Mouse (Mus musculus): ENCODE data around the gene Ncapg2. TPM values are rescaled to one million over a fixed set of nuclear protein-coding genes. Genes with fewer than 3 reads are reported as not detected.

Gene Ncapg2
- polyA plus RNA-seq (2015; fragmentation: Nextera tagmentation; extraction: Ambion mirVana): 50.2 and 60.3 TPM in 2 replicates

GRCm38 (mm10) chr12:116405045-116405835 lies at the start of gene Ncapg2:
TSS of gene Ncapg2 (plus strand) at chr12:116405402.

GRCm38 (mm10) chr12:116485591-116486403 lies 80.6 kb downstream of the Ncapg2 start, which contains the start of gene Ptprn2:
TSS of gene Ptprn2 (plus strand) at chr12:116485720.

Other genes starting within 250 kb of the Ncapg2 start
- 9.4 and 12.1 TPM in 2 replicates for gene Wdr60, start 142.4 kb upstream of the Ncapg2 start, polyA plus RNA-seq (2015; fragmentation: Nextera tagmentation; extraction: Ambion mirVana)
- not detected in 2 replicates for gene Gm11027, start 130.0 kb upstream of the Ncapg2 start, polyA plus RNA-seq (2015; fragmentation: Nextera tagmentation; extraction: Ambion mirVana)
- gene Esyt2, start 124.2 kb upstream of the Ncapg2 start, polyA plus RNA-seq (2015; fragmentation: Nextera tagmentation; extraction: Ambion mirVana): 14.4 and 16.2 TPM in 2 replicates
- gene Ptprn2, start 80.3 kb downstream of the Ncapg2 start, polyA plus RNA-seq (2015; fragmentation: Nextera tagmentation; extraction: Ambion mirVana): 0.04 TPM in 1 of 2 replicates, not detected in the other

All from spleen, postnatal 0 days (tissue).